Mouse (Mus musculus) 416B (cell line): ENCODE measurements at regions not wholly inside any gene's neighbourhood (a gene's known extent, or its start where the extent isn't known, plus 50 kb on each side); places are given as distances from the start of the nearest gene placed in this dataset.

ENCODE experiments used
- DNase-seq: peaks from one replicate; pipeline ENCODE4 v3.0.0; 2011; ENCODE audit warnings: low read depth

GRCm38 (mm10) chr14:104410730-104411129 lies 57.1 kb downstream of the Pou4f1 start:
- DNase-seq, result no peak

GRCm38 (mm10) chr14:104410292-104410691 lies 57.5 kb downstream of the Pou4f1 start:
- no peak for DNase-seq

GRCm38 (mm10) chr14:104406062-104406461 lies 61.7 kb downstream of the Pou4f1 start:
- DNase-seq, result no peak

- DNase-seq, result no peak
Observed at GRCm38 (mm10) chr14:104389297-104390071, 78.3 kb downstream of the Pou4f1 start.

- DNase-seq, result no peak
Observed at GRCm38 (mm10) chr14:104388879-104389278, 78.9 kb downstream of the Pou4f1 start.

- DNase-seq, result no peak
Observed at GRCm38 (mm10) chr14:104380986-104381385, 86.8 kb downstream of the Pou4f1 start.

- no peak for DNase-seq
Observed at GRCm38 (mm10) chr14:104372776-104373175, 95.0 kb downstream of the Pou4f1 start.

- no peak for DNase-seq
Observed at GRCm38 (mm10) chr14:104356636-104357035, 111.2 kb downstream of the Pou4f1 start.

GRCm38 (mm10) chr14:104336783-104337182 lies 131.0 kb downstream of the Pou4f1 start:
- peak; percentile 77 for DNase-seq

GRCm38 (mm10) chr14:104326089-104326488 lies 141.7 kb downstream of the Pou4f1 start:
- DNase-seq, result no peak

- DNase-seq, result no peak
Observed at GRCm38 (mm10) chr14:104300141-104300540, 167.7 kb downstream of the Pou4f1 start.

- no peak for DNase-seq
Observed at GRCm38 (mm10) chr14:104298312-104298711, 169.5 kb downstream of the Pou4f1 start.

- DNase-seq, result no peak
Observed at GRCm38 (mm10) chr14:104297316-104298311, 170.2 kb downstream of the Pou4f1 start.

GRCm38 (mm10) chr14:104293814-104294213 lies 174.0 kb downstream of the Pou4f1 start:
- DNase-seq, result no peak

- DNase-seq, result no peak
Observed at GRCm38 (mm10) chr14:104293147-104293546, 174.7 kb downstream of the Pou4f1 start.

GRCm38 (mm10) chr14:104280353-104280752 lies 187.4 kb downstream of the Pou4f1 start:
- DNase-seq, result no peak

GRCm38 (mm10) chr14:104279890-104280289 lies 187.9 kb downstream of the Pou4f1 start:
- DNase-seq, result no peak

- no peak for DNase-seq
Observed at GRCm38 (mm10) chr14:104274752-104275151, 193.0 kb downstream of the Pou4f1 start.

GRCm38 (mm10) chr14:104264919-104265764 lies 202.7 kb downstream of the Pou4f1 start:
- DNase-seq, result no peak

- no peak for DNase-seq
Observed at GRCm38 (mm10) chr14:104216965-104217364, 250.8 kb downstream of the Pou4f1 start.

GRCm38 (mm10) chr14:104210719-104211118 lies 257.1 kb downstream of the Pou4f1 start:
- no peak for DNase-seq

GRCm38 (mm10) chr14:104208855-104209254 lies 258.9 kb downstream of the Pou4f1 start:
- no peak for DNase-seq
